Mouse (Mus musculus): Measurements from ENCODE around the gene C1rb. TPM values are rescaled to one million over a fixed set of nuclear protein-coding genes. Genes with fewer than 3 reads are reported as not detected.
"Not testable (repeated sequence)": the region's sequence is repeated elsewhere in the genome, so short reads cannot be mapped to it uniquely, and the experiment has no call there.

Gene C1rb
- polyA plus RNA-seq, 1 experiment from 2014 or later: not detected

DNA sequence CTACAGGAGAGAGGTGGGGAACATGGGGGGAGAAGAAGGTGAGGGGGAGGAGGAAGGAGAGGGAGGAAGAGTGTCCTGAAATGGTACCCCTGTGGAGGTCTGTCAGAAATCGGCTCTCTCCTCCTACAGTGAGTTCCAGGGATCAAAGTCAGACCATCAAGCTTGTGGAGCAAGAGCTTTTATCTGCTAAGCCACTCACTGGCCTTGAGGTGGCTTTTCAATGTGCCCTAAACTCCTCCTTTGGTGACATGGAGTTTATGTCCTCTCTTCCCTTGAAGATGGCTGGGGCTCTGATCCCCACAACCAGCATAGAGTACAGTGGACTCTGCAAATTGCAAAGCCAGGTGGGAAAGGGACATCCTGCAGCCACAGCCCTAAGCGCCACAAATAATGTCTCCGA, 22.1 kb upstream of the C1rb start:
- not testable (repeated sequence) for H3K36me3 ChIP-seq (ENCODE audit: control insufficient read depth, insufficient read depth); H3K4me3 ChIP-seq (ENCODE audit: low read depth, low read length); ATAC-seq (ENCODE audit: low read depth); H3K27me3 ChIP-seq (ENCODE audit: control insufficient read depth, insufficient read depth, low read depth, low read length); H3K27ac ChIP-seq (ENCODE audit: low read length); H3K4me1 ChIP-seq (ENCODE audit: control insufficient read depth, low read depth, low read length); H3K9ac ChIP-seq (ENCODE audit: low read depth, low read length); H3K9me3 ChIP-seq (replicated peaks; ENCODE audit: control insufficient read depth, low read length); H3K4me2 ChIP-seq (ENCODE audit: low read depth, low read length)
- WGBS (ENCODE audit: insufficient replicate concordance): 75% methylated on average over 2 of the region's 3 CpGs

DNA sequence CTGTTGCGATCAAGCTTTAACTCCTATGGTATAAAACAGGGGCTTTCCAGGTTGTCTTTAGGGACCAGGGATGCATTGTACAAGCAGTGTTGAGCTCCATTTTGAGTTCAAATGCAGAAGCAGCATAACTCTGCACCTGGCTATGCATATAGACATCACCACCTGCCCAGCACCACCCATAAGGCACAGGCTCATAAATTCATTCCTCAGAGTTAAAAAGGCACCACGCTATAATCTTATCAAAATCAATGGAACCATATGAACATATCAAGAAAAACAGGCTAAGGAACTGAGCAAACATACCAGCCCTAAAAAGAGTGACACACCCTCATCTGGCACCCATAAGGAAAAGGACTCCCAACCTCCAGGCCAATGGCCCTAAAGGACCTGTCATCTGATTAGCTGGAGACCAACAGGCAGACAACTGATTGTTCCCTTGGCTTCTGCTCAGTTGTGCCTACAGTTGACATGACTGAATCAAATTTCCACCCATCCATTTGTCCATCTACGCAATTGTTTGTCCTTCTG, 21.0 kb upstream of the C1rb start:
- Histone ChIP-seq H3K9ac (ENCODE audit: low read depth, low read length) (no peak overlapping the region), H3K4me1 (ENCODE audit: control insufficient read depth, low read depth, low read length) (no peaks in the 10 kb centered on the region), H3K27ac (ENCODE audit: low read length) (no peak overlapping the region), H3K4me3 (ENCODE audit: low read depth, low read length) (no peak overlapping the region), H3K27me3 (ENCODE audit: control insufficient read depth, insufficient read depth, low read depth, low read length) (no peaks in the 10 kb centered on the region), H3K4me2 (ENCODE audit: low read depth, low read length) (no peak overlapping the region), H3K36me3 (ENCODE audit: control insufficient read depth, insufficient read depth) (no peaks in the 10 kb centered on the region), H3K9me3 (replicated peaks; ENCODE audit: control insufficient read depth, low read length) (no peaks in the 10 kb centered on the region)
- 57% methylated on average over 3 of the region's 3 CpGs for WGBS (ENCODE audit: insufficient replicate concordance)
- no peak for ATAC-seq (ENCODE audit: low read depth)

- Histone ChIP-seq H3K4me1 (ENCODE audit: control insufficient read depth, low read depth, low read length) (no peaks in the 10 kb centered on the region), H3K27ac (ENCODE audit: low read length) (no peak overlapping the region), H3K36me3 (ENCODE audit: control insufficient read depth, insufficient read depth) (no peaks in the 10 kb centered on the region), H3K4me2 (ENCODE audit: low read depth, low read length) (no peak overlapping the region), H3K9me3 (replicated peaks; ENCODE audit: control insufficient read depth, low read length) (no peaks in the 10 kb centered on the region), H3K9ac (ENCODE audit: low read depth, low read length) (no peak overlapping the region), H3K4me3 (ENCODE audit: low read depth, low read length) (no peak overlapping the region), H3K27me3 (ENCODE audit: control insufficient read depth, insufficient read depth, low read depth, low read length) (no peaks in the 10 kb centered on the region)
- ATAC-seq (ENCODE audit: low read depth): no peak
- 67% methylated on average over 22 of the region's 22 CpGs for WGBS (ENCODE audit: insufficient replicate concordance)
Measured at GRCm38 (mm10) chr6:124552766-124553165, 17.3 kb upstream of the C1rb start.

DNA sequence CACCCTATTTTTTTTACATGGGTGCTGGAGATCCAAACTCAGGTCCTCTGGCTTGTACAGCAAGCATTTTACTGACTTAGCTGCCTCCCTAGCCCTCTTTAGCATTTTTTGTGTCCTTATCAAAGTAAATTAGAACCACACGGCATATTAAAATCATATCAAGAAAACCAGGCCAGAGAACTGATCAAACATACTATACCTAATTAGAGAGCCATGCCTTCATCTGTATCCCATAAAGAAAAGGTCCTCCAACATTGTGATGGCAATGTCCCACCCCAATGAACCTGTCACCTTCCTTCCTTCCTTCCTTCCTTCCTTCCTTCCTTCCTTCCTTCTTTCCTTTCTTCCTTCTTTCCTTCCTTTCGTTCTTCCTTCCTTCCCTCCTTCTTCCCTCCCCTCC, 14.1 kb upstream of the C1rb start:
- WGBS (ENCODE audit: insufficient replicate concordance): 58% methylated on average over 2 of the region's 2 CpGs
- H3K36me3 ChIP-seq (ENCODE audit: control insufficient read depth, insufficient read depth); H3K4me1 ChIP-seq (ENCODE audit: control insufficient read depth, low read depth, low read length); H3K9ac ChIP-seq (ENCODE audit: low read depth, low read length); H3K9me3 ChIP-seq (replicated peaks; ENCODE audit: control insufficient read depth, low read length); H3K4me2 ChIP-seq (ENCODE audit: low read depth, low read length); H3K27ac ChIP-seq (ENCODE audit: low read length); H3K4me3 ChIP-seq (ENCODE audit: low read depth, low read length); ATAC-seq (ENCODE audit: low read depth); H3K27me3 ChIP-seq (ENCODE audit: control insufficient read depth, insufficient read depth, low read depth, low read length): not testable (repeated sequence)

DNA sequence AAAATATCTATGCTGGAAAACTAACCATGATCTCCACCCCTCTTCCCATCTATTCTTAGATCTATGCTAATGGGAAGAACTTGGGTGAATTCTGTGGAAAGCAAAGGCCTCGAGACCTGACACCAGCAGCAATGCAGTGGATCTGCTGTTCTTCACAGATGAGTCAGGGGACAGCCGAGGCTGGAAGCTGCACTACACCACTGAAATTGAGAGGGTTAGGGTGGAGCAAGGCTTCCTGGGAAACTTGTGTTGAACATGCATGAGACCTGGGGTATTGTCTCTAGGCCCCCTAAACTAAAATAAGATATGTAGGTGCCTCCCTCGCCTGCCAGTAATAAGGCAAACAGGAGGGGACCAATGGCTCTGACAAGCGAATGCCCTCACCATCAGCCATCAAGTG, 8.9 kb upstream of the C1rb start:
- not testable (repeated sequence) for H3K4me2 ChIP-seq (ENCODE audit: low read depth, low read length); H3K4me3 ChIP-seq (ENCODE audit: low read depth, low read length); H3K9me3 ChIP-seq (replicated peaks; ENCODE audit: control insufficient read depth, low read length); H3K9ac ChIP-seq (ENCODE audit: low read depth, low read length); H3K27me3 ChIP-seq (ENCODE audit: control insufficient read depth, insufficient read depth, low read depth, low read length); H3K36me3 ChIP-seq (ENCODE audit: control insufficient read depth, insufficient read depth); H3K4me1 ChIP-seq (ENCODE audit: control insufficient read depth, low read depth, low read length); ATAC-seq (ENCODE audit: low read depth); H3K27ac ChIP-seq (ENCODE audit: low read length)
- WGBS (ENCODE audit: insufficient replicate concordance): 47% methylated on average over 4 of the region's 4 CpGs

GRCm38 (mm10) chr6:124561611-124562010, 8.5 kb upstream of the C1rb start:
- H3K9me3 ChIP-seq (replicated peaks; ENCODE audit: control insufficient read depth, low read length); H3K9ac ChIP-seq (ENCODE audit: low read depth, low read length); H3K4me3 ChIP-seq (ENCODE audit: low read depth, low read length); H3K4me2 ChIP-seq (ENCODE audit: low read depth, low read length); H3K36me3 ChIP-seq (ENCODE audit: control insufficient read depth, insufficient read depth); ATAC-seq (ENCODE audit: low read depth); H3K4me1 ChIP-seq (ENCODE audit: control insufficient read depth, low read depth, low read length); H3K27ac ChIP-seq (ENCODE audit: low read length); H3K27me3 ChIP-seq (ENCODE audit: control insufficient read depth, insufficient read depth, low read depth, low read length): not testable (repeated sequence)
- 79% methylated on average over 2 of the region's 2 CpGs for WGBS (ENCODE audit: insufficient replicate concordance)

GRCm38 (mm10) chr6:124575155-124575678, 5.1 kb downstream of the C1rb start:
- not testable (repeated sequence) for ATAC-seq (ENCODE audit: low read depth); H3K4me2 ChIP-seq (ENCODE audit: low read depth, low read length); H3K36me3 ChIP-seq (ENCODE audit: control insufficient read depth, insufficient read depth); H3K4me1 ChIP-seq (ENCODE audit: control insufficient read depth, low read depth, low read length); H3K27ac ChIP-seq (ENCODE audit: low read length); H3K27me3 ChIP-seq (ENCODE audit: control insufficient read depth, insufficient read depth, low read depth, low read length); H3K4me3 ChIP-seq (ENCODE audit: low read depth, low read length); H3K9me3 ChIP-seq (replicated peaks; ENCODE audit: control insufficient read depth, low read length); H3K9ac ChIP-seq (ENCODE audit: low read depth, low read length)
- 53% methylated on average over 3 of the region's 3 CpGs for WGBS (ENCODE audit: insufficient replicate concordance)

GRCm38 (mm10) chr6:124580155-124580554, 10.1 kb downstream of the C1rb start:
- 59% methylated on average over 7 of the region's 7 CpGs for WGBS (ENCODE audit: insufficient replicate concordance)
- not testable (repeated sequence) for ATAC-seq (ENCODE audit: low read depth); H3K9me3 ChIP-seq (replicated peaks; ENCODE audit: control insufficient read depth, low read length)

DNA sequence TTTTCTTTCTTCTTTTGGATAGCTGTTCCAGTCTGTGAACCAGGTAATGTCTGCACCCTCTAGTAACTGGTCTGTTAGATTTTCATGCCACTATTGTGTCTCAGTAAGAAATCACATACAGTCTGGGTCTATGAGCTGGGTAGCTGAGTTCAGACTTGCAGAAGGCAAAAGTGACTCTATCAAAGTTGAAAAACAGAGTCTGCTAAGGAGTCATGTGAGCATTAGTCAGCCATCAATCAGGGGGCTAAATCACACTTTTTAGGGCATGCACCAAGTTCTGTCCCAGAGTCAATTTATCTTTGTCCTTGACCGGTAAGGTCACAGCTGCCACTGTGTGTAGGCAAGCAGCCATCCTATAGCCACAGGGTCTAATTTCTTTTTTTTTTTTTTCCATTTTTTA, 12.1 kb downstream of the C1rb start:
- Histone ChIP-seq H3K4me3 (ENCODE audit: low read depth, low read length) (no peak overlapping the region), H3K27me3 (ENCODE audit: control insufficient read depth, insufficient read depth, low read depth, low read length) (no peaks in the 10 kb centered on the region), H3K4me2 (ENCODE audit: low read depth, low read length) (no peak overlapping the region), H3K27ac (ENCODE audit: low read length) (no peak overlapping the region), H3K9ac (ENCODE audit: low read depth, low read length) (no peak overlapping the region), H3K4me1 (ENCODE audit: control insufficient read depth, low read depth, low read length) (no peaks in the 10 kb centered on the region), H3K9me3 (replicated peaks; ENCODE audit: control insufficient read depth, low read length) (no peaks in the 10 kb centered on the region), H3K36me3 (ENCODE audit: control insufficient read depth, insufficient read depth) (no peaks in the 10 kb centered on the region)
- ATAC-seq (ENCODE audit: low read depth): no peak
- 69% methylated on average over 1 of the region's 1 CpGs for WGBS (ENCODE audit: insufficient replicate concordance)

More at GRCm38 (mm10) chr6:124580155-124580554, 10.1 kb downstream of the C1rb start:
- H3K4me2 ChIP-seq (ENCODE audit: low read depth, low read length); H3K27me3 ChIP-seq (ENCODE audit: control insufficient read depth, insufficient read depth, low read depth, low read length); H3K4me3 ChIP-seq (ENCODE audit: low read depth, low read length); H3K9ac ChIP-seq (ENCODE audit: low read depth, low read length); H3K4me1 ChIP-seq (ENCODE audit: control insufficient read depth, low read depth, low read length); H3K27ac ChIP-seq (ENCODE audit: low read length); H3K36me3 ChIP-seq (ENCODE audit: control insufficient read depth, insufficient read depth): not testable (repeated sequence)
